Mouse (Mus musculus) activated CD4-positive, CD25-positive, alpha-beta regulatory T cell (primary cell): ENCODE data around the gene Sprr2i. TPM values are rescaled to one million over a fixed set of nuclear protein-coding genes. Genes with fewer than 3 reads are reported as not detected.

Experiments
- polyA plus RNA-seq, 2 experiments: library from polyadenylated mRNA; unstranded; fragments of 100-300 nt; shearing (Covaris generic); gene quantifications; one replicate each; pipeline ENCODE4 v1.2.1; 2017

The Sprr2i gene
- polyA plus RNA-seq, result not detected

DNA sequence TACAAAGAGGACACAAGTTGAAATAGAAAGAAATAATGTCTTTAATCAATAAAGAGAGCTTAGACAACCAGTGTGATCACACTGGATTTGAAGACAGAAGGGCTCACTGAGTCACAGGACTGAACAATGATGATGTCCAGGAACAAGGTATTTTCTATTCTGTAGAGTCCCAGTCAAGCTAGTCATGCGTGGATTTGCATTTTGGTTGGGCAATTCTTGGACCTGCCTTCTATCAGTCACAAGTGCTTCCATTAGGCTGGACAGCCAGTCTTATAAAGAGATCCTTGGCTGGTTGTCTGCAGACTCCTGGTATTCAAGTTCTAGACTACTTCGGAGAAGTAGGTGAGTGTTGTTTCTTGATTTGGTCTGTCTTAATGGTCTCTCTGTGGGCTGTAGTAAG, at the start of gene Sprr2i:
TSS of gene Sprr2i (plus strand) at position 301 of the 400 bp plus-strand sequence.

DNA sequence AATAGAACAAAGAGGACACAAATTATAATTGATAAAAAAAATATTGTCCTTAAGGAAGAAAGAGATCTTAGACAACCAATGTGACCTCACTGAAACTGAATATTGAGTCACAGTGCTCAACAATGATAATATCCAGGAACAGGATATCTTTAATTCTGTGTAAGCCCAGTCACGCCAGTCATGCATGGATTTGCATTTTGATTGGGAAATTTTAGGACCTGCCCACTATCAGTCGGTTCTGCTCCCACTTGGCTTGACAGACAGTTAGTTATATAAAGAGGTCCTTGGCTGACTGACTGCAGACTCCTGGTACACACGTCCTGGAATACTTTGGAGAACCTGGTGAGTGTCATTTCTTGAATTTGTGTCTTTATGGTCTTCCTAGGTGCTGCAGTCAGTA, 42.9 kb upstream of the Sprr2i start, which contains the start of gene Sprr2f:
TSS of gene Sprr2f (plus strand) at position 301 of the 400 bp plus-strand sequence.

GRCm38 (mm10) chr3:92385385-92385784, 22.4 kb upstream of the Sprr2i start, which contains the start of gene Sprr2h:
TSS of gene Sprr2h (plus strand) at chr3:92385685.

GRCm38 (mm10) chr3:92417782-92418181, 10.0 kb downstream of the Sprr2i start, which contains the start of gene Sprr2j-ps:
TSS of gene Sprr2j-ps (plus strand) at chr3:92418082.

GRCm38 (mm10) chr3:92429323-92429722, 21.5 kb downstream of the Sprr2i start, which contains the start of gene Gm9774:
TSS of gene Gm9774 (minus strand) at chr3:92429423.

GRCm38 (mm10) chr3:92432282-92432681, 24.5 kb downstream of the Sprr2i start, which contains the start of gene Sprr2k:
TSS of gene Sprr2k (plus strand) at chr3:92432582.

GRCm38 (mm10) chr3:92438689-92439088, 30.9 kb downstream of the Sprr2i start, which contains the start of gene Sprr1b:
TSS of gene Sprr1b (minus strand) at chr3:92438789.

DNA sequence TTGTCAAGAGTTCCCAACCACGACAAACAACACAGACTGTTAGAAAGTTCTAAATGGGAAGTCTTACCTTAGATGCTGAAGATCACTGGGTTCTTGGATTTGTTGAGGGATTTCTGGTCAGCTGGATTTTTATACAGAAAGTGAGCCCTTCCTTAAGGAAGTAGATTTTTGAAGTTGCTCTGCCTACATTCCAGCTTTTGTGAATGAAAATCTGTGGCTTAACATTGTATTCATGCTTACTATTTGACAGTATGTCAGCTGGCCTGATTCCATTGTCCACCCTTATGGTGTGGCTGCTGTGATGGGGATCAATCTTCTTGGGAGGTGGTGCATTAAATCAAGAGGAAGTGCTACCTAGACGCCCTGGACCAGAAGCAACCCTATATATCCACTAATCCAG, 50.8 kb downstream of the Sprr2i start, which contains the start of gene Sprr3:
TSS of gene Sprr3 (minus strand) at position 101 of the 400 bp plus-strand sequence.

Other genes with a start within 250 kb of the Sprr2i start
- gene Sprr2a1, start 192.2 kb upstream of the Sprr2i start, polyA plus RNA-seq, result not detected
- gene Sprr2a2, start 192.1 kb upstream of the Sprr2i start, polyA plus RNA-seq, result not detected
- gene Sprr2a3, start 122.6 kb upstream of the Sprr2i start, polyA plus RNA-seq, result not detected
- gene Sprr2b, start 91.4 kb upstream of the Sprr2i start, polyA plus RNA-seq, result not detected
- gene Sprr2d, start 68.9 kb upstream of the Sprr2i start, polyA plus RNA-seq, result not detected
- under 1 TPM in 1 of 2 experiments, not detected in 1; 0.35 TPM for gene Sprr2e, start 55.8 kb upstream of the Sprr2i start, polyA plus RNA-seq
- gene Sprr2f, start 42.8 kb upstream of the Sprr2i start, polyA plus RNA-seq, result not detected
- gene Sprr2h, start 22.3 kb upstream of the Sprr2i start, polyA plus RNA-seq, result not detected
- not detected for gene Sprr2j-ps, start 10.1 kb downstream of the Sprr2i start, polyA plus RNA-seq
- gene Gm9774, start 21.4 kb downstream of the Sprr2i start, polyA plus RNA-seq, result 10 to 100 TPM; 17.1 to 28.3 TPM
- gene Sprr2k, start 24.6 kb downstream of the Sprr2i start, polyA plus RNA-seq, result not detected
- gene Sprr1b, start 30.8 kb downstream of the Sprr2i start, polyA plus RNA-seq, result not detected
- under 1 TPM in 1 of 2 experiments, not detected in 1; 0.52 TPM for gene Sprr3, start 50.7 kb downstream of the Sprr2i start, polyA plus RNA-seq
- gene Sprr1a, start 77.9 kb downstream of the Sprr2i start, polyA plus RNA-seq, result not detected
- not detected for gene Sprr4, start 92.5 kb downstream of the Sprr2i start, polyA plus RNA-seq
- not detected for gene 2310046K23Rik, start 126.5 kb downstream of the Sprr2i start, polyA plus RNA-seq
- not detected for gene Ivl, start 165.7 kb downstream of the Sprr2i start, polyA plus RNA-seq
- gene Smcp, start 181.0 kb downstream of the Sprr2i start, polyA plus RNA-seq, result not detected
- gene 2210017I01Rik, start 199.5 kb downstream of the Sprr2i start, polyA plus RNA-seq, result not detected
- not detected for gene Lce6a, start 213.7 kb downstream of the Sprr2i start, polyA plus RNA-seq
- not detected for gene Lce1a1, start 240.3 kb downstream of the Sprr2i start, polyA plus RNA-seq
- not detected for gene Lce1b, start 248.9 kb downstream of the Sprr2i start, polyA plus RNA-seq